In genomic region chr7:114817291-114817806, GRCm38 (mm10) we compare ENCODE assay signal across 8 mouse cellular contexts.
DNase-seq lines count a peak whose midpoint lies in the region; ATAC-seq and TF ChIP-seq lines count a peak whose summit lies in the region.

No protein-coding gene starts in this region.

- no peak overlapping the region for H3K4me2 ChIP-seq in hindbrain, postnatal 0 days (ENCODE audit: low read depth, low read length)

- WGBS in hindbrain, postnatal 0 days, result 9% methylated on average over 6 of the region's 6 CpGs

- no peak overlapping the region for H3K9ac ChIP-seq in hindbrain, postnatal 0 days (replicated peaks; ENCODE audit: low read length)

- H3K4me1 ChIP-seq in hindbrain, postnatal 0 days (ENCODE audit: insufficient read depth, low read length), result no peaks in the 10 kb centered on the region

- peaks cover 4% of the 10 kb centered on the region; the same call in 1 of the 2 replicates for H3K27me3 ChIP-seq in hindbrain, postnatal 0 days (ENCODE audit: insufficient read depth, low read length)

- peak; percentile 99 for TF ChIP-seq CTCF in hindbrain, postnatal 0 days (IDR thresholded peaks at IDR 0.05; ENCODE audit: low read depth)

- peak; percentile 94 for ATAC-seq in hindbrain, postnatal 0 days

- H3K9me3 ChIP-seq in hindbrain, postnatal 0 days (ENCODE audit: low read length), result no peaks in the 10 kb centered on the region

- H3K36me3 ChIP-seq in hindbrain, postnatal 0 days (ENCODE audit: insufficient read depth, low read length), result no peaks in the 10 kb centered on the region

- DNase-seq in T-cell, adult 2 months (ENCODE audit: low spot score), result peak; percentile 47
- DNase-seq in cerebellum, postnatal 36 days, result peak; percentile 78 to 80
- DNase-seq in gastrocnemius, adult 18-20 months (ENCODE audit: low spot score), result peak; percentile 73
- peak; percentile 94 for DNase-seq in hindbrain, postnatal 0 days (ENCODE audit: low spot score)
- DNase-seq in left cerebral cortex, adult 18-20 months (ENCODE audit: low spot score in 2 of 2), result peak; percentile 86 to 91
- peak; percentile 77 to 84 for DNase-seq in lung, postnatal 4 days
- DNase-seq in right cerebral cortex, adult 2 months (ENCODE audit: low spot score in 2 of 2), result peak; percentile 85 to 93
- DNase-seq in urinary bladder, postnatal 10 days (ENCODE audit: low spot score), result peak; percentile 62

- no peak overlapping the region for H3K4me3 ChIP-seq in hindbrain, postnatal 0 days (ENCODE audit: low read length)

- H3K27ac ChIP-seq in hindbrain, postnatal 0 days, result no peak overlapping the region
